Mouse (Mus musculus) intestine, embryonic 15.5 days (tissue): ENCODE measurements around the gene Marf1. TPM values are rescaled to one million over a fixed set of nuclear protein-coding genes. Genes with fewer than 3 reads are reported as not detected.

Source experiments
- ATAC-seq: fragments of 200-750 bp; cut with Nextera tagmentation; 2 replicates; pipeline ENCODE4 v1.8.0; 2017; ENCODE audit warnings: moderate TSS enrichment, moderate library complexity
- H3K27ac ChIP-seq: fragments of 300-500 bp; sonication (generic); 2 replicates; pipeline ENCODE4 v1.5.1; 2015; ENCODE audit warnings: mild to moderate bottlenecking, inconsistent platforms
- H3K27me3 ChIP-seq: fragments of 300-500 bp; sonication (generic); replicated peaks from 2 replicates; pipeline ENCODE4 v1.6.1; 2015; ENCODE audit warnings: inconsistent platforms
- H3K36me3 ChIP-seq: fragments of 300-500 bp; sonication (generic); 2 replicates; pipeline ENCODE4 v1.6.1; 2015; ENCODE audit warnings: inconsistent platforms
- H3K4me1 ChIP-seq: fragments of 300-500 bp; sonication (generic); replicated peaks from 2 replicates; pipeline ENCODE4 v1.6.1; 2015; ENCODE audit warnings: inconsistent platforms
- H3K4me2 ChIP-seq: fragments of 300-500 bp; sonication (generic); replicated peaks from 2 replicates; pipeline ENCODE4 v1.6.1; 2015; ENCODE audit warnings: mild to moderate bottlenecking, inconsistent platforms
- H3K4me3 ChIP-seq: fragments of 300-500 bp; sonication (generic); replicated peaks from 2 replicates; pipeline ENCODE4 v1.5.1; 2015; ENCODE audit warnings: inconsistent platforms
- H3K9ac ChIP-seq: fragments of 300-500 bp; sonication (generic); 2 replicates; pipeline ENCODE4 v1.6.1; 2015; ENCODE audit warnings: inconsistent platforms
- H3K9me3 ChIP-seq: fragments of 300-500 bp; sonication (generic); 2 replicates; pipeline ENCODE4 v1.6.1; 2016; ENCODE audit warnings: inconsistent platforms
- WGBS: fragments of 180-500 bp; shearing (Covaris S2); methylation state at CpG from one replicate; pipeline ENCODE4 v1.1.7; 2015; 5-methylcytosine and 5-hydroxymethylcytosine counted together
- polyA plus RNA-seq: library from polyadenylated mRNA; unstranded; fragments of >200 nt; fragmentation: Nextera tagmentation; extraction: Ambion mirVana; gene quantifications from 2 replicates; pipeline ENCODE4 v1.2.1, GENCODE M21; 2015

Gene Marf1
- polyA plus RNA-seq = 12.7 and 13.7 TPM in 2 replicates

GRCm38 (mm10) chr16:14162988-14163416 lies at the start of gene Marf1, which contains the start of gene Nde1:
TSS of gene Marf1 (minus strand) at chr16:14163351.
TSS of gene Nde1 (plus strand) at chr16:14163275.
- no peaks in the 10 kb centered on the region for H3K27me3 ChIP-seq
- ATAC-seq = peak; percentile 92
- H3K4me1 ChIP-seq = peaks cover 18% of the 10 kb centered on the region
- H3K9ac ChIP-seq = peak within 1 kb of the TSS; percentile 82
- H3K4me3 ChIP-seq = peak within 1 kb of the TSS; percentile 73
- no peaks in the 10 kb centered on the region for H3K9me3 ChIP-seq
- no peaks in the 10 kb centered on the region for H3K36me3 ChIP-seq
- H3K27ac ChIP-seq = peak within 1 kb of the TSS; percentile 90
- WGBS = under 1% methylated on average over 43 of the region's 43 CpGs
- H3K4me2 ChIP-seq = peak within 1 kb of the TSS; percentile 79

DNA sequence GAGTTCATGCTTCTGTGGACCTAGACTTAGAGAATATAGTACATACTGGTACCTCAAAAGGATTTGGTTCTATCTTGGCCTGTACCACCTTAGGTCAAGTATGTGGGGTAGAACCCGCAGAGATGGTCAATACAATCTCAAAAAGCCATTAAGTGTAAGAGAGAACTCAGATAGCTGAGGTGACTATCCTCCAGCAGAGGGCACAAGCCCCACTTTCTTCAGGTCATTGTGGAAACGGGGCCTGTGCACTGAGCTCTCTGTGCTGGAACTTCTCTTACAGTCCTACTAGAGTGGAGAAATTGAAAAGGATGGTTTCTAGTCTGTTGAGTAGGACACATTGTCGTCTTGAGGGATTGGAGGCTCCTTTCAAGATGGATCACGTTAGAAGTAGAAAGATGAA lies 35.6 kb upstream of the Marf1 start:
- Histone ChIP-seq H3K4me2 (no peak overlapping the region), H3K9me3 (no peaks in the 10 kb centered on the region), H3K36me3 (no peaks in the 10 kb centered on the region), H3K4me1 (no peaks in the 10 kb centered on the region), H3K4me3 (no peak overlapping the region), H3K27ac (no peak overlapping the region), H3K9ac (no peak overlapping the region), H3K27me3 (no peaks in the 10 kb centered on the region)
- WGBS = 75% methylated on average over 4 of the region's 4 CpGs
- no peak for ATAC-seq

DNA sequence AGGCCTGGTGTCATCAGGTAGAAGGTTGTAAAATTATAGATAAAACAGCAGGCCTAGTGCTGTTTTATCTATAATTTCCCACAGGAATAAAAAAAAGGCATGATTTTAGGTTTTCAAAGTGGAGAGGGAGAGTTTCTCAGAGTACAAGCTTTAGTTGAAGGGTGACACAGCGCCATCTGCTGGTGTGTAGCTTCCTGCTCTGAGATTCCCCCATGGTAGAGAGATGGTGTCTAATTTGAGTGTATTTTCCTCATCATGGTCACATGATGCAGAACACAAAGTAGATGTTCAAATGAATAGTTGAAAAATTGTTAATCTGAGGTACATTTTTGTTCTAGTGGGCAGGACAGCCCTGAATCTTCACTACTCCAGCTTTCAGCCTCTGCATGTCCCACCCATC lies 32.3 kb upstream of the Marf1 start:
- no peak overlapping the region for H3K27ac ChIP-seq
- no peak overlapping the region for H3K4me3 ChIP-seq
- H3K9me3 ChIP-seq = no peaks in the 10 kb centered on the region
- H3K4me1 ChIP-seq = no peaks in the 10 kb centered on the region
- peaks cover 13% of the 10 kb centered on the region; the same call in 1 of the 2 replicates for H3K36me3 ChIP-seq
- no peak overlapping the region for H3K4me2 ChIP-seq
- ATAC-seq = no peak
- H3K9ac ChIP-seq = no peak overlapping the region
- 29% methylated on average over 1 of the region's 1 CpGs for WGBS
- H3K27me3 ChIP-seq = no peaks in the 10 kb centered on the region

- no peak overlapping the region for H3K4me3 ChIP-seq
- no peaks in the 10 kb centered on the region for H3K27me3 ChIP-seq
- peaks cover 19% of the 10 kb centered on the region for H3K36me3 ChIP-seq
- no peaks in the 10 kb centered on the region for H3K9me3 ChIP-seq
- no peak overlapping the region for H3K4me2 ChIP-seq
- no peak overlapping the region for H3K9ac ChIP-seq
- WGBS = 61% methylated on average over 9 of the region's 9 CpGs
- H3K27ac ChIP-seq = no peak overlapping the region
- H3K4me1 ChIP-seq = no peaks in the 10 kb centered on the region
- ATAC-seq = no peak
Measured at GRCm38 (mm10) chr16:14194164-14194950, 31.2 kb upstream of the Marf1 start.

DNA sequence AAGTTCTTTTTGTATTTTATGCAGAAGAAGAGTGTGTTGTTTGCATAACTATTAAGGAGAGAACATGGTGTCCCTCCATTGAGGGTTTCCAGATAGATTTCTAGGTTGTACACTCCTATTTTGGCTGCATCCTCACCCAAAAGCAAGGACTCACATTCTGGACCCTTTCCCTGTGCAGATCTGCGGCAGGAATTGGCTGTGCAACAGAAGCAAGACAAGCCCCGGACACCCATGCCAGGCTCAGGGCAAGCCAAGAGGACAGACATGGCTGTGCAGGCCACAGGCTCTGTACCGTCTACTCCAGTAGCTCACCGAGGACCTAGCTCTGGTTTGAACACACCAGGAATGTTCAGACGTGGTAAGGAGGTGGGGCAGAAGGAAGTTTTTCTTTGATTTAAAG lies 22.4 kb upstream of the Marf1 start:
- no peak overlapping the region for H3K4me3 ChIP-seq
- H3K4me1 ChIP-seq = no peaks in the 10 kb centered on the region
- no peak overlapping the region for H3K4me2 ChIP-seq
- no peak for ATAC-seq
- no peak overlapping the region for H3K9ac ChIP-seq
- no peaks in the 10 kb centered on the region for H3K27me3 ChIP-seq
- peaks cover 37% of the 10 kb centered on the region for H3K36me3 ChIP-seq
- 94% methylated on average over 5 of the region's 5 CpGs for WGBS
- H3K9me3 ChIP-seq = no peaks in the 10 kb centered on the region
- no peak overlapping the region for H3K27ac ChIP-seq

GRCm38 (mm10) chr16:14183856-14184255 lies 20.7 kb upstream of the Marf1 start:
- ATAC-seq = no peak
- H3K9ac ChIP-seq = no peak overlapping the region
- peaks cover 30% of the 10 kb centered on the region for H3K36me3 ChIP-seq
- no peak overlapping the region for H3K27ac ChIP-seq
- 88% methylated on average over 1 of the region's 1 CpGs for WGBS
- H3K4me3 ChIP-seq = no peak overlapping the region
- H3K4me1 ChIP-seq = no peaks in the 10 kb centered on the region
- no peak overlapping the region for H3K4me2 ChIP-seq
- no peaks in the 10 kb centered on the region for H3K27me3 ChIP-seq
- H3K9me3 ChIP-seq = no peaks in the 10 kb centered on the region

- Histone ChIP-seq H3K36me3 (peaks cover 33% of the 10 kb centered on the region), H3K4me2 (no peak overlapping the region), H3K27me3 (no peaks in the 10 kb centered on the region), H3K4me3 (no peak overlapping the region), H3K9me3 (no peaks in the 10 kb centered on the region), H3K9ac (no peak overlapping the region), H3K27ac (no peak overlapping the region), H3K4me1 (no peaks in the 10 kb centered on the region)
- 79% methylated on average over 5 of the region's 5 CpGs for whole genome bisulfite sequencing
- no peak for ATAC-seq
Measured at GRCm38 (mm10) chr16:14182360-14182759, 19.2 kb upstream of the Marf1 start.

- Histone ChIP-seq H3K4me1 (no peaks in the 10 kb centered on the region), H3K27me3 (no peaks in the 10 kb centered on the region), H3K36me3 (peaks cover 31% of the 10 kb centered on the region), H3K9ac (no peak overlapping the region), H3K4me2 (no peak overlapping the region), H3K4me3 (no peak overlapping the region), H3K9me3 (no peaks in the 10 kb centered on the region), H3K27ac (no peak overlapping the region)
- WGBS = 79% methylated on average over 6 of the region's 6 CpGs
- ATAC-seq = no peak
Measured at GRCm38 (mm10) chr16:14180163-14180733, 17.1 kb upstream of the Marf1 start.

GRCm38 (mm10) chr16:14178041-14178440 lies 14.9 kb upstream of the Marf1 start:
- H3K4me3 ChIP-seq = no peak overlapping the region
- H3K4me1 ChIP-seq = no peaks in the 10 kb centered on the region
- WGBS = 49% methylated on average over 3 of the region's 3 CpGs
- no peak overlapping the region for H3K27ac ChIP-seq
- no peak for ATAC-seq
- H3K9ac ChIP-seq = no peak overlapping the region
- H3K36me3 ChIP-seq = peaks cover 30% of the 10 kb centered on the region
- H3K27me3 ChIP-seq = no peaks in the 10 kb centered on the region
- H3K4me2 ChIP-seq = no peak overlapping the region
- no peaks in the 10 kb centered on the region for H3K9me3 ChIP-seq

GRCm38 (mm10) chr16:14169706-14170105 lies 6.6 kb upstream of the Marf1 start:
- no peak overlapping the region for H3K27ac ChIP-seq
- H3K36me3 ChIP-seq = peaks cover 37% of the 10 kb centered on the region
- no peak overlapping the region for H3K4me2 ChIP-seq
- ATAC-seq = no peak
- no peaks in the 10 kb centered on the region for H3K9me3 ChIP-seq
- no peak overlapping the region for H3K9ac ChIP-seq
- 94% methylated on average over 1 of the region's 1 CpGs for WGBS
- H3K27me3 ChIP-seq = no peaks in the 10 kb centered on the region
- peaks cover 6% of the 10 kb centered on the region; the same call in 1 of the 2 replicates for H3K4me1 ChIP-seq
- no peak overlapping the region for H3K4me3 ChIP-seq

- 89% methylated on average over 4 of the region's 4 CpGs for WGBS
- Histone ChIP-seq H3K4me2 (no peak overlapping the region), H3K27ac (no peak overlapping the region), H3K36me3 (peaks cover 20% of the 10 kb centered on the region), H3K9ac (no peak overlapping the region), H3K9me3 (no peaks in the 10 kb centered on the region), H3K4me1 (peaks cover 16% of the 10 kb centered on the region; the same call in 1 of the 2 replicates), H3K4me3 (no peak overlapping the region), H3K27me3 (no peaks in the 10 kb centered on the region)
- ATAC-seq = no peak
Measured at GRCm38 (mm10) chr16:14166490-14166889, 3.3 kb upstream of the Marf1 start.

GRCm38 (mm10) chr16:14163731-14164130 lies 580 bp upstream of the Marf1 start:
- H3K9me3 ChIP-seq = no peaks in the 10 kb centered on the region
- WGBS = 2% methylated on average over 10 of the region's 10 CpGs
- H3K27me3 ChIP-seq = no peaks in the 10 kb centered on the region
- ATAC-seq = no peak
- peak overlapping the region; percentile 73 for H3K4me3 ChIP-seq
- peak overlapping the region; percentile 82 for H3K9ac ChIP-seq
- H3K27ac ChIP-seq = peak overlapping the region; percentile 70
- no peaks in the 10 kb centered on the region for H3K36me3 ChIP-seq
- H3K4me2 ChIP-seq = peak overlapping the region; percentile 79
- H3K4me1 ChIP-seq = peaks cover 16% of the 10 kb centered on the region; the same call in 1 of the 2 replicates
